Mouse (Mus musculus): ENCODE measurements at regions not wholly inside any gene's neighbourhood (a gene's known extent, or its start where the extent isn't known, plus 50 kb on each side); places are given as distances from the start of the nearest gene placed in this dataset.

DNA sequence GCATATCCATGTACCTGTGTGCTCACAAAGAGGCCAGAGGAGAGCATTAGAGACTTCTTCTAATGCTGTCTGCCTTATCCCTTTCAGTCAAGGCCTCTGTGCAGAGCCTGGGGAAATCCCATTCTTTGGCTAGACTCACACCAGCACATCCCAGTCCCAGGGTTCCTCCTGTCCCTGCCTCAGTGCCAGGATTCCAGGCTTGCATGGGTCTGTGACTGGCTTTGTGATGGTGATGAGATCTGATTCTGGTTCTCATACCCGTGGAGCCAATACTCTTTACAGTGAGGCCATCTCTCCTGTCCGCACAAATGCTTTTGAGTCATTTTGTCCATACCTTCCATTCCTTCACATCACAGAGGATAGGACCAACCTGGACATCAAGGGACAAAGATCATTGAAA lies 230.5 kb downstream of the Gm5426 start:
- ATAC-seq = no peak
- no peak overlapping the region for H3K4me3 ChIP-seq (replicated peaks)
- WGBS = 87% methylated on average over 2 of the region's 2 CpGs
- H3K27me3 ChIP-seq (replicated peaks) = no peaks in the 10 kb centered on the region
- H3K4me1 ChIP-seq (replicated peaks) = 0 out of 2 replicates have a peak, but pooled peaks cover 9% of the 10 kb centered on the region
- no peak overlapping the region for H3K27ac ChIP-seq
- no peak overlapping the region for H3K9ac ChIP-seq
- H3K4me2 ChIP-seq (replicated peaks) = no peak overlapping the region
- H3K36me3 ChIP-seq = no peaks in the 10 kb centered on the region
- no peaks in the 10 kb centered on the region for H3K9me3 ChIP-seq

DNA sequence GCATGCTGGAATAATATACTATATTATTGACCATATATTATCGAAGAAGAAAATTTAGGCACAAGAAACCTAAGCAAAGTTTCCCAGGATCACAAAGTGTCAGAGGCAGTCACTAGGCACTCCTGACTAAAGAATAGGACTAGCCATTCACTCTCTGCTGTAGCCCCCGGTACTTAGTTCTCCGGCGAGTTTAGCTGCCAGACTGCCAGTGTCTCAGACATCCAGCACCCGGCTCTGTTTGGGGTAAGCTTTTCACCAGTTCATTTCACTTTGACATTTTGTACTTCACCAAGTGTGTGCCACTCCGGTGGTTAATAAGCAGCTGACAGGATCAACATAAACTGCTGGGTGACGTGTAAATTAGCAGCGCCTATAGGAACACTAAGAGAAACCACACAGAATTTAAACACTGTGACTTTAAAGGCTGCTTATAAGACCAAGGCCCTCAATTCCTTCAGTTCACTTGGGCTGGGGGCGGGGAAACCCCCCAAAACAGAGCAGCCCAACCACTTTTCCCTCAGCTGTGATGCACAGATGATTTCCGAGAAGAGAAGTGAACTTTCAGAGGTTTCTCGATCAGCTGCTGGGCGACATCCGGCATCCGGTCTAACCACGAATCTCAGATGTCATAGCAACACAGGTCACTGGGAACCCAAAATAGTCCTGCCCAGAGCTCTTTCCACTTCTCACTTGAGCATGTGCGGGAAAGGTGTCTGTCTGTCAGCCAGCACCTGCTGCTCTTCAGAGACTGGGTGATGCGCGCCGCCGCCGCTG lies 234.3 kb downstream of the Gm5426 start:
- 64% methylated on average over 21 of the region's 21 CpGs for WGBS
- Histone ChIP-seq H3K4me3 (replicated peaks) (no peak overlapping the region), H3K4me1 (replicated peaks) (peaks cover 13% of the 10 kb centered on the region; the same call in 1 of the 2 replicates), H3K4me2 (replicated peaks) (no peak overlapping the region), H3K36me3 (no peaks in the 10 kb centered on the region), H3K9me3 (no peaks in the 10 kb centered on the region), H3K27me3 (replicated peaks) (no peaks in the 10 kb centered on the region), H3K27ac (0 out of 2 replicates have a peak overlapping the region, but pooled peaks have one; percentile 22), H3K9ac (no peak overlapping the region)
- no peak for ATAC-seq

DNA sequence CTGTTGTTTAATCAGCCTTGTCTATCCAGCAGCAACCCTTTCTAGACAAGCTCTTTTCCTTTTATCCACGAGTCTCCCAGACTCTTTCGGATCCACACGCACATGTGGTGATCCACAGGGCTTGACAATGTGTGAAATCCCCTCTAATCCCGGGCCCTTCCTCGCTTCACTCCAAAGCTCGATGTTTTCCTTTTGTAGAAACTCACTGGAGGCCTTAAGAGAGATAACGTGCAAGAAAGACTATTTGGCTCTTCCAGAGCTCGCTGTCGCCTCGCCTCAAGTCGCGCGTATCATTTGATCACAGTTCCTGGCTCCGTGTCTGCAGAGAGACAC lies 234.9 kb downstream of the Gm5426 start:
- H3K9ac ChIP-seq = no peak overlapping the region
- peaks cover 13% of the 10 kb centered on the region; the same call in 1 of the 2 replicates for H3K4me1 ChIP-seq (replicated peaks)
- H3K36me3 ChIP-seq = no peaks in the 10 kb centered on the region
- 79% methylated on average over 14 of the region's 14 CpGs for WGBS
- H3K27me3 ChIP-seq (replicated peaks) = no peaks in the 10 kb centered on the region
- no peak overlapping the region for H3K4me3 ChIP-seq (replicated peaks)
- ATAC-seq = no peak
- no peaks in the 10 kb centered on the region for H3K9me3 ChIP-seq
- 0 out of 2 replicates have a peak overlapping the region, but pooled peaks have one; percentile 22 for H3K27ac ChIP-seq
- no peak overlapping the region for H3K4me2 ChIP-seq (replicated peaks)

DNA sequence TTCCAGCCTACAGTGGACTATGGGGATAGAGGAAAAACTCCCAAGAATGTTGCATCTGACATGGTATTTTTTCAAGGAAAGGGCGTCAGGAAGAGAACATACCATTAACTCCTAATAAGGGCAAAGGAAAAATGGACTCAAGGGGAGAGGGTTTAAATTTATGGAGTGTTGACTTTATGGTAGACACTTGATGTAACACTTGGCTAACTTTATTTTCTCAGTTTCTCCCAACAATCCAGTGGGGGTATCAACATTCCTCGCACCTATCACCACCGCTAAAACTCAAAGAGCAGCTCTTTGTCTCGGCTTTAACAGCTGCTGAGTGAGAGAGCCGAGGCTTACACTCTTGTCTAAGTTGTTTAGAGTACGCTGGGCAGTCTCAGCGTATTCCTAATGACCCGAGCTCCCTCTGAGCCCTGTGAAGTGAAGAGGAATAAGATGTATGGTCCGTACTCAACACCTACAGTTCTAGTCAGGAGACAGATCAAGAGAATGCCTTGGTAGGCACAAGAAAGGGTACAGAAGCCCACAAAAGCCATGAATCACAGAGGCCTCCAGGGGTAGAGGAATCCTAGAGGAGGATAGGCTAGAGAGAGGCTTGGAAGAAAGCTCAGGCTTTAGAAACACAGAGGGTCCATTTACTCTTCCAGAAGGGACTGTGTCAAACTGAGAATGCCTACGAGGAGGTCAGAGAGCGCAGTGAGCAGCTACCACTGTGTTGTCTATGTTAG lies 236.4 kb downstream of the Gm5426 start:
- WGBS = 37% methylated on average over 11 of the region's 11 CpGs
- ATAC-seq = peak; percentile 45
- H3K4me3 ChIP-seq (replicated peaks) = no peak overlapping the region
- H3K4me2 ChIP-seq (replicated peaks) = no peak overlapping the region
- peaks cover 13% of the 10 kb centered on the region; the same call in 1 of the 2 replicates for H3K4me1 ChIP-seq (replicated peaks)
- H3K36me3 ChIP-seq = no peaks in the 10 kb centered on the region
- H3K9me3 ChIP-seq = no peaks in the 10 kb centered on the region
- H3K9ac ChIP-seq = no peak overlapping the region
- no peaks in the 10 kb centered on the region for H3K27me3 ChIP-seq (replicated peaks)
- H3K27ac ChIP-seq = peak overlapping the region; percentile 60; the same call in 1 of the 2 replicates

DNA sequence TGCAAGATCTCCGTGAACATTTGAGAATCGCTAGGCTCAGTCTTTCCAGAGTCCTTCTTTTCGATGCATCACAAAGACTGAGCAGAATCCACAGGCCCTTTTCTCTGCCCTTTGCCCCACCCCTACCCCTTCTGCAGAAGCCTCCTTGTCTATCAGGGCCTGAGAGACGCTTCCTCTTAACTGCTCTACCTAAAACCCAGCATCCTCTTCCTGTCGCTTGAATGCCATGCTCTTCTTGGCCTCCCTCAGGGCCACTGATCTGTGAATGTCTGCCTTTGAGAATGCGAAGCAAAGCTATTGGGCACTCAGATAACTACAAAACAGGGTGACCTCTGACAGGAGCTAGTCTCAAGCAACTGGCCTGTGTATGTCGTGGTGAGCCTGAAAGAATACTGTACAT lies 237.1 kb downstream of the Gm5426 start:
- 61% methylated on average over 7 of the region's 7 CpGs for WGBS
- H3K27ac ChIP-seq = peak overlapping the region; percentile 36; the same call in 1 of the 2 replicates
- peaks cover 13% of the 10 kb centered on the region; the same call in 1 of the 2 replicates for H3K4me1 ChIP-seq (replicated peaks)
- H3K4me3 ChIP-seq (replicated peaks) = no peak overlapping the region
- no peak for ATAC-seq
- no peak overlapping the region for H3K4me2 ChIP-seq (replicated peaks)
- H3K27me3 ChIP-seq (replicated peaks) = no peaks in the 10 kb centered on the region
- no peaks in the 10 kb centered on the region for H3K9me3 ChIP-seq
- H3K9ac ChIP-seq = no peak overlapping the region
- no peaks in the 10 kb centered on the region for H3K36me3 ChIP-seq

DNA sequence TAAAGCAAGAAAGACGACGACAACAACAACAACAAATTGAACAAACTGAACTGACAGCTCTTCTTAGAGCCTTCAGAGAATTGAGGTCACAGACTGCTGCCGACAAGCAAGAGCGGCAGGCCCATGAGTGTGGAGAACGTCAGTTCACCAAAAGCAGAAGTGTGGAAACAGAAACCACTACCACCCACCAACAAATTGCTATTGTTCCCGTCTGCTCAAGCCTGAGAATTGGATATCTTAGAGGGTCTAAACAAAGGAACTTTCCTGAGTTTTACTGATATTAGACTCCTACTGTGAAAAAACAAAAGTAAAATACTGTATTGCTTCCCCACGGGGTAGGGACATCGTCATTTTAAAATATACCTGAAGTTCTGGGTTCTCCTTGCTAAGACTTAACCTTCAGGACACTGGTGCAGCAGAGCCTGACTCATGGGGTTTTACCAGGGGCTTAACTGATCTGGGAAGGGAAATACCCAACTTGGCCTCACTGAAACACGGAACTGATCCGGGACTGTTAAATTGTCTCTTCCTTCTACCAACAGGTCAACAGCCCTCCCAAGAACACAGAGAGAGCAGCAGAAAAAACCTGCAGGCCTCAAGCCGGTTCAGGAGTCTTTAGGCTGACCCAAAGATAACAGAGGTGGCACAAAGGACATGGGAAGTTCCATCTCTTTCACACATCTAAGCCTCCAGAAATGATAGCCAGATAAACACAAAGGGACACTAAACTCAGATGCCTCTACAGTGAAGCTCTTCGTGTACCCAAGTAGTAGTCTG lies 238.1 kb downstream of the Gm5426 start:
- Histone ChIP-seq H3K4me1 (replicated peaks) (peaks cover 13% of the 10 kb centered on the region; the same call in 1 of the 2 replicates), H3K9me3 (no peaks in the 10 kb centered on the region), H3K4me3 (replicated peaks) (no peak overlapping the region), H3K27me3 (replicated peaks) (no peaks in the 10 kb centered on the region), H3K36me3 (no peaks in the 10 kb centered on the region), H3K9ac (no peak overlapping the region), H3K4me2 (replicated peaks) (no peak overlapping the region), H3K27ac (no peak overlapping the region)
- no peak for ATAC-seq
- 87% methylated on average over 12 of the region's 12 CpGs for WGBS

DNA sequence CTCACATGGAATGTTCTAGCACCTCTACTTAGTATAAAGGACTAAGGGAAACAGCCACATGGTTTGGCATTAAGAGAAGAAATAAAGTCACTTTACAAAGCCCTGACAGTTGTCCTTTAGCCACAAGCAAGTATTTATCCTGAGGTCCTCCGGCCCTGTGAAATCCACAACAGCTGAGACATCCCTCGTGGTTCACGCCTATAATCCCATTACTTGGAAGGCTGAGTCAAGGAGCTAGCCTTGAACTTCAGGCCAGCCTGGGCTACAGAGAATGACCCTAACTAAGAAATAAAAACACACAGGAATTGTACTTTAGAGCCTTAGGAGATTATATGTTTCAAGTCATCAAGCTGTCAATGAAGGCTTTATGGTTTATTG lies 238.7 kb downstream of the Gm5426 start:
- Histone ChIP-seq H3K27me3 (replicated peaks) (no peaks in the 10 kb centered on the region), H3K36me3 (no peaks in the 10 kb centered on the region), H3K9ac (no peak overlapping the region), H3K27ac (no peak overlapping the region), H3K4me3 (replicated peaks) (no peak overlapping the region), H3K4me2 (replicated peaks) (no peak overlapping the region), H3K4me1 (replicated peaks) (peaks cover 13% of the 10 kb centered on the region; the same call in 1 of the 2 replicates), H3K9me3 (no peaks in the 10 kb centered on the region)
- 94% methylated on average over 3 of the region's 3 CpGs for WGBS
- ATAC-seq = no peak

DNA sequence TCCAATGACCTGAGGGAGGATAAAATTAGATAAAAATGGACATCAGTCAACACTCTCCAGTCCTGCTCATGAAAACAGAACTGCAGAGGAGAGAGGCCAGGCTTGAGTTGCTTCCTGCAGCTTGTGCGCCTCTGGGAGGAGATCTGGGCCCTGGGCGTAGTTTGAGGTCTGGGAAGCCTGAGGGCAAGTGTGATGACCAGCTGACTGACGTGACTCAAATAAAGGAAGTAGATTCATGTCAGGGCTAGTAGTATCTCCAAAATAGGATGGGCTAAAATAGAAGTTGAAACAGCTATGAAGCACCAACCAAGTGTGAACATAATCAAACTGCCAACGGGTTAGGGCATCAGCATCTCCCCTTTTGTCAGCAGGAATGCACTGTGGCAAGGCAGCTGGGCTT lies 239.3 kb upstream of the Btg1 start:
- no peak overlapping the region for H3K9ac ChIP-seq
- no peak for ATAC-seq
- 87% methylated on average over 4 of the region's 4 CpGs for WGBS
- no peaks in the 10 kb centered on the region for H3K9me3 ChIP-seq
- no peak overlapping the region for H3K4me3 ChIP-seq (replicated peaks)
- H3K4me2 ChIP-seq (replicated peaks) = no peak overlapping the region
- no peaks in the 10 kb centered on the region for H3K27me3 ChIP-seq (replicated peaks)
- H3K27ac ChIP-seq = no peak overlapping the region
- H3K4me1 ChIP-seq (replicated peaks) = peaks cover 8% of the 10 kb centered on the region; the same call in 1 of the 2 replicates
- H3K36me3 ChIP-seq = no peaks in the 10 kb centered on the region

DNA sequence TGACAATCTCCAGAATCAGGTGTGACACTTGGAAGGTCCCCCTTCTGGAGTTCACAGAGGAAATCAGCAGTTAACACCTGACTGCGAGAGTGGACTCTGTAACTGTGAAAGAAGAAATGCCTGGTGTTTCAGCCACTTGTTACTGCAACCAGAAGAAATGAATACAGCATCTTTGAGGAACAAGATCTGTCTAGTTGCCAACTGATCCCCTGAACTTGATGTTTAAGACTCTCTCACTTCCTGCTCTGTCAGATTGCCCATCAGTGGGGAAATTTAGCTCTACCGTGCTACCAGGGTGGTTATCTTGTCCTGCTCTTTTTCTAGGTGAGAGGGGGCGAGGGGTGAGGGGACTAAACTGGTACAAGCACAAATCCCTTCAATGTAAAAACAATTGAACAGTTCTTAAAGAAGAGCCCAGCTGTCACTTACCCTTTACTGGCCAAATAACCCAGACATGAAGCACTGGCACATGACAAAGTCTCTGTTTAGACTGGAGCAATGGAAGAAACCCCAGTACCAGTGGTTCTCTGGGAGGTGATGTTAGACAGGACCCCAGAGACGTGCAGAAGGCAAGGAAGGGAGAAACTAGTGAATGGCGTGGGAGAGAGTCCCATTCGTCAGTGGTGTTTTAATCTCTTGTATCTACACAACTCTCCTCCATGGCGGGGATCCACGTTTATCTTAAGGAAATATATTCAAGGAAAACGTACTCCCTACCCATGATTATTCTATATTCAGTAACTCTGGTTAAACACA lies 237.6 kb upstream of the Btg1 start:
- Histone ChIP-seq H3K27ac (no peak overlapping the region), H3K9me3 (no peaks in the 10 kb centered on the region), H3K4me3 (replicated peaks) (no peak overlapping the region), H3K4me1 (replicated peaks) (no peaks in the 10 kb centered on the region), H3K36me3 (no peaks in the 10 kb centered on the region), H3K27me3 (replicated peaks) (no peaks in the 10 kb centered on the region), H3K4me2 (replicated peaks) (no peak overlapping the region), H3K9ac (no peak overlapping the region)
- WGBS = 47% methylated on average over 9 of the region's 9 CpGs
- peak; percentile 25; the same call in 1 of the 2 replicates for ATAC-seq

DNA sequence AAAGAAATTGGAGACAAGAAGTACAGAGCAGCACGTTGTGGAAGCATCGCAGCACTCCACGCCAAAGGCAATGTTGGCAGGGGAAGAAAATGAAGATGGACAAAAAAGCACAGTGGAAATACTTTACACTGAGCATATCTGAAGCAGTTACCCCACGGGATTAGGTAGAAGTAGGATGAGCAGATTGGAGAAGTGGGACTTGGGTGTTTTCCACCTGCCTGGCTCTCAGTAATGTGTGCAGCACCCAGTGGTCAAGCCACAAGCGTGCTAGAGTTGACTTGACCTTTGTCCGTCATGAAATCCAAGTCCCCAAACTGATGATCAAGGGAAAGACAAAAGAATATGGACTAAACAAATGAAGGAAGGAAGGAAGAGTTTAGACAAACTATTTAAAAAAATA lies 235.1 kb upstream of the Btg1 start:
- H3K36me3 ChIP-seq = no peaks in the 10 kb centered on the region
- WGBS = 86% methylated on average over 6 of the region's 6 CpGs
- no peak overlapping the region for H3K4me3 ChIP-seq (replicated peaks)
- no peak for ATAC-seq
- no peaks in the 10 kb centered on the region for H3K27me3 ChIP-seq (replicated peaks)
- H3K27ac ChIP-seq = no peak overlapping the region
- H3K4me2 ChIP-seq (replicated peaks) = no peak overlapping the region
- no peaks in the 10 kb centered on the region for H3K9me3 ChIP-seq
- no peak overlapping the region for H3K9ac ChIP-seq
- H3K4me1 ChIP-seq (replicated peaks) = no peaks in the 10 kb centered on the region

DNA sequence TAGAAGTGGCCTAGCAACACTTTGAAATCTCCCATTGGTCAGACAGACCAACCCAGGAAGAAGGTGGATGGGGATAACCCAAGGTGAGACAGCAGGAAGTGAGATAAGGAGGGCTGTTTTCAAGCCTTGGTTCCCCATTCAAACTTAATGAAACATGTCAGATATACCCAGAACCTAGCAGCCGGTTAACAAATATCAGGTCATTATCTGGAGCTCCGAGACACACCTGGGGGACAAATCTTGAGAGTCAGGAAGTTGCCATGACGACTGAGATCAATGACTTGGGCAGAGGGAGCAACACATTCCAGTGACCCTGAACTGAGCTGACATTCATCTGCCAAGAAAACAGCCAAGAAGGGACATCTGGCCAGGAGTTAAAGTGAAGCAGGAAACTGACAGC lies 225.1 kb upstream of the Btg1 start:
- no peaks in the 10 kb centered on the region for H3K9me3 ChIP-seq
- H3K4me2 ChIP-seq (replicated peaks) = no peak overlapping the region
- no peak overlapping the region for H3K9ac ChIP-seq
- H3K36me3 ChIP-seq = no peaks in the 10 kb centered on the region
- H3K4me1 ChIP-seq (replicated peaks) = no peaks in the 10 kb centered on the region
- H3K4me3 ChIP-seq (replicated peaks) = no peak overlapping the region
- no peaks in the 10 kb centered on the region for H3K27me3 ChIP-seq (replicated peaks)
- H3K27ac ChIP-seq = no peak overlapping the region
- WGBS = 55% methylated on average over 3 of the region's 3 CpGs
- ATAC-seq = no peak

DNA sequence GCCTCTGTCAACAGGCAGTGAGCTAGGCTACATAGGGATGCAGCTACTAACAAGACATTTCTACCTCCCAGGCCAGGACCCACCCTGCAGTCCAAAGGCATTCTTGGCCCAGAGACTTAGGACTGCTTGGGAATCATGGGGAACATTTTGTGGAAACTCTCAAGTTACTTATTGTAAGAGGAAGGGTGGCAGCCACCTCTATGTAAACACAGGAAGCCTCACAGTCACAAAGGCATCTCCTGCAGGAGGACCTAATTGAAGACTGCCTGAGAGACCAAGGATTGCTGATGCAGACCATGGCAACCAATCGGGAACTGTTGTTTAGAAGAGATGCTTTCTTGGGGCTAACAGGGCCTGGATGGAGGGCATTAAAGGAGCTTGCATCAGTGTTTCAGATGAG lies 224.0 kb upstream of the Btg1 start:
- Histone ChIP-seq H3K4me3 (replicated peaks) (no peak overlapping the region), H3K9ac (no peak overlapping the region), H3K27me3 (replicated peaks) (no peaks in the 10 kb centered on the region), H3K4me2 (replicated peaks) (no peak overlapping the region), H3K9me3 (no peaks in the 10 kb centered on the region), H3K36me3 (no peaks in the 10 kb centered on the region), H3K27ac (no peak overlapping the region), H3K4me1 (replicated peaks) (no peaks in the 10 kb centered on the region)
- WGBS = 73% methylated on average over 1 of the region's 1 CpGs
- no peak for ATAC-seq

Data from intestine, embryonic 15.5 days (tissue).